Mouse (Mus musculus) stomach, embryonic 16.5 days (tissue): ENCODE data around the gene Alkbh4. TPM values are rescaled to one million over a fixed set of nuclear protein-coding genes. Genes with fewer than 3 reads are reported as not detected.
"Not testable (repeated sequence)": the region's sequence is repeated elsewhere in the genome, so short reads cannot be mapped to it uniquely, and the experiment has no call there.

Experiments used
- ATAC-seq: fragments of 200-750 bp; cut with Nextera tagmentation; 2 replicates; pipeline ENCODE4 v1.8.0; 2017; ENCODE audit warnings: moderate number of reproducible peaks, moderate TSS enrichment; ENCODE audit not compliant: insufficient read depth, low FRiP score
- H3K27ac ChIP-seq: fragments of 300-500 bp; sonication (generic); 2 replicates; pipeline ENCODE4 v1.5.1; 2014; ENCODE audit warnings: low read length
- H3K27me3 ChIP-seq: fragments of 300-500 bp; sonication (generic); 2 replicates; pipeline ENCODE4 v1.6.1; 2014; ENCODE audit warnings: low read length, control low read depth, mixed read lengths; ENCODE audit not compliant: control insufficient read depth, insufficient read depth
- H3K36me3 ChIP-seq: fragments of 300-500 bp; sonication (generic); 2 replicates; pipeline ENCODE4 v1.6.1; 2014; ENCODE audit warnings: low read length; ENCODE audit not compliant: control insufficient read depth, insufficient read depth
- H3K4me1 ChIP-seq: fragments of 300-500 bp; sonication (generic); 2 replicates; pipeline ENCODE4 v1.6.1; 2014; ENCODE audit warnings: low read length, control low read depth, mixed read lengths; ENCODE audit not compliant: control insufficient read depth, insufficient read depth
- H3K4me2 ChIP-seq: fragments of 300-500 bp; sonication (generic); 2 replicates; pipeline ENCODE4 v1.6.1; 2014; ENCODE audit warnings: low read depth, low read length, mixed read lengths
- H3K4me3 ChIP-seq: fragments of 300-500 bp; sonication (generic); replicated peaks from 2 replicates; pipeline ENCODE4 v1.5.1; 2014; ENCODE audit warnings: mild to moderate bottlenecking, low read length
- H3K9ac ChIP-seq: fragments of 300-500 bp; sonication (generic); 2 replicates; pipeline ENCODE4 v1.6.1; 2014; ENCODE audit warnings: low read length
- H3K9me3 ChIP-seq: fragments of 300-500 bp; sonication (generic); replicated peaks from 2 replicates; pipeline ENCODE4 v1.6.1; 2016; ENCODE audit warnings: low read length, control low read depth; ENCODE audit not compliant: control insufficient read depth
- WGBS: fragments of 180-500 bp; shearing (Covaris S2); extraction: QIAGEN DNeasy Blood & Tissue Kit; methylation state at CpG from one replicate; pipeline ENCODE4 v1.1.7; 2014; 5-methylcytosine and 5-hydroxymethylcytosine counted together
- polyA plus RNA-seq: library from polyadenylated mRNA; unstranded; fragments of >200 nt; fragmentation: Nextera tagmentation; extraction: Ambion mirVana; gene quantifications from 2 replicates; pipeline ENCODE4 v1.2.1, GENCODE M21; 2015

Gene Alkbh4
- polyA plus RNA-seq, 1 experiment from 2014 or later = 18.0 TPM

GRCm38 (mm10) chr5:136137658-136138274 lies 1.8 kb downstream of the Alkbh4 start:
- Histone ChIP-seq H3K36me3 (peaks cover 16% of the 10 kb centered on the region; the same call in 1 of the 2 replicates), H3K4me1 (peaks cover 18% of the 10 kb centered on the region), H3K9me3 (no peaks in the 10 kb centered on the region), H3K4me3 (no peak overlapping the region), H3K27me3 (no peaks in the 10 kb centered on the region), H3K27ac (no peak overlapping the region), H3K4me2 (no peak overlapping the region), H3K9ac (no peak overlapping the region)
- WGBS = 75% methylated on average over 13 of the region's 13 CpGs
- no peak for ATAC-seq

GRCm38 (mm10) chr5:136139393-136139792 lies 3.4 kb downstream of the Alkbh4 start:
- Histone ChIP-seq H3K27ac (no peak overlapping the region), H3K4me3 (no peak overlapping the region), H3K4me2 (no peak overlapping the region), H3K27me3 (no peaks in the 10 kb centered on the region), H3K36me3 (peaks cover 14% of the 10 kb centered on the region; the same call in 1 of the 2 replicates), H3K9ac (no peak overlapping the region), H3K4me1 (peaks cover 18% of the 10 kb centered on the region), H3K9me3 (no peaks in the 10 kb centered on the region)
- no peak for ATAC-seq
- WGBS = 87% methylated on average over 13 of the region's 13 CpGs

GRCm38 (mm10) chr5:136140057-136140482 lies 4.1 kb downstream of the Alkbh4 start:
- ATAC-seq = no peak
- Histone ChIP-seq H3K4me3 (no peak overlapping the region), H3K4me1 (peaks cover 12% of the 10 kb centered on the region), H3K36me3 (peaks cover 14% of the 10 kb centered on the region; the same call in 1 of the 2 replicates), H3K27ac (no peak overlapping the region), H3K27me3 (no peaks in the 10 kb centered on the region), H3K9me3 (no peaks in the 10 kb centered on the region), H3K9ac (no peak overlapping the region), H3K4me2 (no peak overlapping the region)
- 88% methylated on average over 10 of the region's 10 CpGs for WGBS

GRCm38 (mm10) chr5:136142746-136143145 lies 6.8 kb downstream of the Alkbh4 start:
- Histone ChIP-seq H3K36me3 (peaks cover 14% of the 10 kb centered on the region; the same call in 1 of the 2 replicates), H3K4me3 (no peak overlapping the region), H3K4me1 (no peaks in the 10 kb centered on the region; the same call in 1 of the 2 replicates), H3K9ac (no peak overlapping the region), H3K27me3 (no peaks in the 10 kb centered on the region), H3K9me3 (no peaks in the 10 kb centered on the region), H3K4me2 (no peak overlapping the region), H3K27ac (no peak overlapping the region)
- WGBS = 84% methylated on average over 5 of the region's 5 CpGs
- no peak for ATAC-seq

GRCm38 (mm10) chr5:136143161-136143755 lies 7.3 kb downstream of the Alkbh4 start:
- Histone ChIP-seq H3K36me3 (peaks cover 14% of the 10 kb centered on the region; the same call in 1 of the 2 replicates), H3K27me3 (no peaks in the 10 kb centered on the region), H3K9me3 (no peaks in the 10 kb centered on the region), H3K27ac (no peak overlapping the region), H3K4me2 (no peak overlapping the region), H3K4me1 (no peaks in the 10 kb centered on the region), H3K4me3 (no peak overlapping the region), H3K9ac (no peak overlapping the region)
- no peak for ATAC-seq
- WGBS = 86% methylated on average over 6 of the region's 6 CpGs

- ATAC-seq = no peak
- H3K9ac ChIP-seq = no peak overlapping the region
- no peak overlapping the region for H3K4me2 ChIP-seq
- H3K27ac ChIP-seq = no peak overlapping the region
- H3K4me3 ChIP-seq = no peak overlapping the region
- H3K36me3 ChIP-seq = peaks cover 14% of the 10 kb centered on the region; the same call in 1 of the 2 replicates
- H3K27me3 ChIP-seq = no peaks in the 10 kb centered on the region
- 47% methylated on average over 12 of the region's 12 CpGs for WGBS
- no peaks in the 10 kb centered on the region for H3K4me1 ChIP-seq
- H3K9me3 ChIP-seq = no peaks in the 10 kb centered on the region
Observed at GRCm38 (mm10) chr5:136144606-136145430, 8.9 kb downstream of the Alkbh4 start.

GRCm38 (mm10) chr5:136146936-136147335 lies 11.0 kb downstream of the Alkbh4 start:
- H3K4me3 ChIP-seq = no peak overlapping the region
- H3K27ac ChIP-seq = no peak overlapping the region
- H3K4me2 ChIP-seq = no peak overlapping the region
- no peaks in the 10 kb centered on the region for H3K4me1 ChIP-seq
- no peaks in the 10 kb centered on the region for H3K27me3 ChIP-seq
- H3K36me3 ChIP-seq = peaks cover 8% of the 10 kb centered on the region; the same call in 1 of the 2 replicates
- H3K9ac ChIP-seq = no peak overlapping the region
- 85% methylated on average over 1 of the region's 1 CpGs for WGBS
- H3K9me3 ChIP-seq = no peaks in the 10 kb centered on the region
- ATAC-seq = no peak

GRCm38 (mm10) chr5:136147704-136148103 lies 11.8 kb downstream of the Alkbh4 start:
- H3K4me3 ChIP-seq = no peak overlapping the region
- no peak overlapping the region for H3K9ac ChIP-seq
- ATAC-seq = no peak
- no peaks in the 10 kb centered on the region for H3K27me3 ChIP-seq
- H3K9me3 ChIP-seq = no peaks in the 10 kb centered on the region
- no peaks in the 10 kb centered on the region for H3K4me1 ChIP-seq
- no peak overlapping the region for H3K27ac ChIP-seq
- no peak overlapping the region for H3K4me2 ChIP-seq
- 0 out of 2 replicates have a peak, but pooled peaks cover under 1% of the 10 kb centered on the region for H3K36me3 ChIP-seq
- 65% methylated on average over 8 of the region's 8 CpGs for WGBS

- H3K27me3 ChIP-seq, H3K27ac ChIP-seq, H3K4me2 ChIP-seq, H3K9me3 ChIP-seq, H3K4me1 ChIP-seq, H3K36me3 ChIP-seq, ATAC-seq, H3K9ac ChIP-seq, H3K4me3 ChIP-seq: not testable (repeated sequence)
- WGBS = 66% methylated on average over 5 of the region's 5 CpGs
Observed at GRCm38 (mm10) chr5:136149134-136149576, 13.2 kb downstream of the Alkbh4 start.
